10 mouse cellular contexts compared by ENCODE assay signal in genomic region chr4:127329751-127330150, GRCm38 (mm10). TPM values are rescaled to one million over a fixed set of nuclear protein-coding genes. Genes with fewer than 3 reads are reported as not detected.
DNase-seq lines count a peak whose midpoint lies in the region; ATAC-seq and TF ChIP-seq lines count a peak whose summit lies in the region.
"Had no signal": no experiment of that assay in that cellular context is flagged by ENCODE, and none has a peak within 500 bp of the region (broad histone marks: within the 10 kb centered on the region; RNA-seq: fewer than 3 reads in every experiment).

No protein-coding gene starts in this region.

- H3K36me3 ChIP-seq in limb, embryonic 10.5 days: no peaks in the 10 kb centered on the region
- H3K36me3 ChIP-seq in neural tube, embryonic 15.5 days: no peaks in the 10 kb centered on the region

- H3K4me1 ChIP-seq in embryonic fibroblast, embryonic 13.5 days (ENCODE audit: control insufficient read depth, insufficient read depth, low read length): peaks cover 18% of the 10 kb centered on the region
- H3K4me1 ChIP-seq in limb, embryonic 10.5 days: peaks cover 23% of the 10 kb centered on the region
- H3K4me1 ChIP-seq in neural tube, embryonic 15.5 days: peaks cover 15% of the 10 kb centered on the region

- H3K9ac ChIP-seq in neural tube, embryonic 15.5 days (replicated peaks): no peak overlapping the region

- peak overlapping the region; percentile 58 for H3K4me2 ChIP-seq in neural tube, embryonic 15.5 days

- under 1% methylated on average over 13 of the region's 13 CpGs for WGBS in limb, embryonic 10.5 days
- 2% methylated on average over 13 of the region's 13 CpGs for WGBS in neural tube, embryonic 15.5 days

- H3K9me3 ChIP-seq in limb, embryonic 10.5 days (replicated peaks): no peaks in the 10 kb centered on the region
- H3K9me3 ChIP-seq in neural tube, embryonic 15.5 days (replicated peaks): no peaks in the 10 kb centered on the region

- no peak for TF ChIP-seq POLR2A in embryonic fibroblast, embryonic 13.5 days (IDR thresholded peaks at IDR 0.05; ENCODE audit: low read depth, low read length)

- no peak for DNase-seq in layer of hippocampus, adult 2 months (ENCODE audit: low spot score in 2 of 2)
- no peak for DNase-seq in layer of hippocampus, adult 8-10 months (ENCODE audit: low spot score in 2 of 2)
- DNase-seq in limb, embryonic 10.5 days (ENCODE audit: low spot score): no peak
- no peak for DNase-seq in right cerebral cortex, postnatal 10 days (ENCODE audit: low spot score in 2 of 2)
- DNase-seq in layer of hippocampus, postnatal 36 days: no peak
- DNase-seq in MN1 (ENCODE audit: low spot score): no peak

- ATAC-seq in neural tube, embryonic 15.5 days (ENCODE audit: low FRiP score): no peak

- H3K4me3 ChIP-seq in layer of hippocampus, adult 2 months: peak overlapping the region; percentile 46; the same call in 1 of the 2 replicates
- peak overlapping the region; percentile 25 for H3K4me3 ChIP-seq in embryonic fibroblast, embryonic 13.5 days (ENCODE audit: insufficient read depth, low read length)
- peak overlapping the region; percentile 37 for H3K4me3 ChIP-seq in limb, embryonic 10.5 days
- peak overlapping the region; percentile 29 for H3K4me3 ChIP-seq in neural tube, embryonic 15.5 days (replicated peaks)

- TF ChIP-seq CTCF in layer of hippocampus, adult 2 months (conservative IDR thresholded peaks at IDR 0.05): no peak
- TF ChIP-seq CTCF in embryonic fibroblast, embryonic 13.5 days (IDR thresholded peaks at IDR 0.05; ENCODE audit: borderline replicate concordance, insufficient read depth, low read length): no peak

- no peak overlapping the region for H3K27ac ChIP-seq in layer of hippocampus, adult 2 months
- H3K27ac ChIP-seq in embryonic fibroblast, embryonic 13.5 days (ENCODE audit: insufficient read depth, low read length): peak overlapping the region; percentile 22; the same call in 1 of the 2 replicates
- no peak overlapping the region; the same call in 1 of the 2 replicates for H3K27ac ChIP-seq in limb, embryonic 10.5 days
- H3K27ac ChIP-seq in neural tube, embryonic 15.5 days (replicated peaks): no peak overlapping the region

- peaks cover 95% of the 10 kb centered on the region for H3K27me3 ChIP-seq in limb, embryonic 10.5 days (ENCODE audit: low read depth, poor library complexity, severe bottlenecking)
- peaks cover 67% of the 10 kb centered on the region for H3K27me3 ChIP-seq in neural tube, embryonic 15.5 days (replicated peaks)

RNA-seq across cellular contexts. Expression of gene Gjb3, which starts 0.9 kb away (rescaled TPM):
- under 1 TPM; 0.37 to 0.38 TPM for total RNA-seq in layer of hippocampus, adult 2 months (2021)
- total RNA-seq in layer of hippocampus, adult 8-10 months (2022): under 1 TPM in 3 of 4 experiments, not detected in 1; 0.27 to 0.39 (median 0.39) TPM
- polyA plus RNA-seq in embryonic fibroblast, embryonic 13.5 days (2011; ENCODE audit: insufficient read length, low read depth, missing spikeins): 6.6 and 14.0 TPM in 2 replicates
- polyA plus RNA-seq in limb, embryonic 10.5 days (2016; fragmentation: Nextera tagmentation; extraction: Ambion mirVana): 7.8 and 11.4 TPM in 2 replicates
- polyA plus RNA-seq in neural tube, embryonic 15.5 days (2015; fragmentation: Nextera tagmentation; extraction: Ambion mirVana): 0.59 TPM in 1 of 2 replicates, not detected in the other
- total RNA-seq in layer of hippocampus, postnatal 36 days (2021): under 1 TPM; 0.30 to 0.50 TPM

RNA-seq across cellular contexts. Expression of gene Gja4, which starts 15.9 kb away (rescaled TPM):
- total RNA-seq in layer of hippocampus, adult 2 months (2021): 1 to 10 TPM; 2.2 to 4.2 TPM
- 1 to 10 TPM; 1.6 to 4.4 (median 3.2) TPM for total RNA-seq in layer of hippocampus, adult 8-10 months (2022)
- polyA plus RNA-seq in embryonic fibroblast, embryonic 13.5 days (2011; ENCODE audit: insufficient read length, low read depth, missing spikeins): not detected in 2 replicates
- 14.6 and 18.5 TPM in 2 replicates for polyA plus RNA-seq in limb, embryonic 10.5 days (2016; fragmentation: Nextera tagmentation; extraction: Ambion mirVana)
- 20.4 and 20.5 TPM in 2 replicates for polyA plus RNA-seq in neural tube, embryonic 15.5 days (2015; fragmentation: Nextera tagmentation; extraction: Ambion mirVana)
- total RNA-seq in layer of hippocampus, postnatal 36 days (2021): 1 to 10 TPM; 1.5 to 2.1 TPM

RNA-seq across cellular contexts. Expression of gene Gjb4, which starts 24.1 kb away (rescaled TPM):
- total RNA-seq in layer of hippocampus, adult 2 months (2021): not detected
- total RNA-seq in layer of hippocampus, adult 8-10 months (2022): not detected
- 0.35 and 2.2 TPM in 2 replicates for polyA plus RNA-seq in embryonic fibroblast, embryonic 13.5 days (2011; ENCODE audit: insufficient read length, low read depth, missing spikeins)
- polyA plus RNA-seq in limb, embryonic 10.5 days (2016; fragmentation: Nextera tagmentation; extraction: Ambion mirVana): not detected in 2 replicates
- polyA plus RNA-seq in neural tube, embryonic 15.5 days (2015; fragmentation: Nextera tagmentation; extraction: Ambion mirVana): 0.13 TPM in 1 of 2 replicates, not detected in the other
- total RNA-seq in layer of hippocampus, postnatal 36 days (2021): under 1 TPM in 1 of 2 experiments, not detected in 1; 0.25 TPM
- total RNA-seq: left cerebral cortex, adult 18-20 months had no signal
- polyA plus RNA-seq: testis, adult 2 months had no signal

RNA-seq across cellular contexts. Expression of gene Gjb5, which starts 28.2 kb away (rescaled TPM):
- total RNA-seq in layer of hippocampus, adult 2 months (2021): not detected
- total RNA-seq in layer of hippocampus, adult 8-10 months (2022): not detected
- 2.0 and 4.0 TPM in 2 replicates for polyA plus RNA-seq in embryonic fibroblast, embryonic 13.5 days (2011; ENCODE audit: insufficient read length, low read depth, missing spikeins)
- polyA plus RNA-seq in limb, embryonic 10.5 days (2016; fragmentation: Nextera tagmentation; extraction: Ambion mirVana): 1.6 and 1.7 TPM in 2 replicates
- 0.41 and 0.49 TPM in 2 replicates for polyA plus RNA-seq in neural tube, embryonic 15.5 days (2015; fragmentation: Nextera tagmentation; extraction: Ambion mirVana)
- total RNA-seq in layer of hippocampus, postnatal 36 days (2021): not detected
- total RNA-seq: left cerebral cortex, adult 18-20 months had no signal
